Mouse (Mus musculus) megakaryocyte, embryonic 14.5 days (primary cell): ENCODE data around the gene Gpr153. TPM values are rescaled to one million over a fixed set of nuclear protein-coding genes. Genes with fewer than 3 reads are reported as not detected.

Experiments
- H3K27me3 ChIP-seq: replicated peaks from 2 replicates; pipeline ENCODE3; 2012; ENCODE audit warnings: inconsistent platforms
- H3K36me3 ChIP-seq: replicated peaks from 2 replicates; pipeline ENCODE3; 2012; ENCODE audit warnings: low read length, inconsistent platforms, mixed read lengths
- H3K4me1 ChIP-seq: 2 replicates; pipeline ENCODE4 v1.6.1; 2012; ENCODE audit warnings: inconsistent platforms
- H3K4me3 ChIP-seq: replicated peaks from 2 replicates; pipeline ENCODE3; 2012; ENCODE audit warnings: moderate library complexity, mild to moderate bottlenecking, inconsistent platforms
- H3K9me3 ChIP-seq: 2 replicates; pipeline ENCODE4 v1.6.1; 2012; ENCODE audit warnings: inconsistent platforms
- FLI1 ChIP-seq: IDR thresholded peaks from 2 replicates; pipeline ENCODE4 v1.6.1; 2012; ENCODE audit warnings: low read length, inconsistent platforms, mixed read lengths
- GATA1 ChIP-seq: IDR thresholded peaks from 3 replicates; pipeline ENCODE4 v1.6.1; 2012; ENCODE audit warnings: mixed read lengths, low read length, inconsistent platforms, borderline replicate concordance
- polyA plus RNA-seq: library from polyadenylated mRNA; stranded (reverse); fragments of >175 nt; gene quantifications from 2 replicates; pipeline ENCODE4 v1.2.3, GENCODE M21; 2012; ENCODE audit warnings: low replicate concordance; ENCODE audit not compliant: insufficient read depth

Gpr153 gene
- polyA plus RNA-seq, 1 experiment: 0.11 TPM

- Histone ChIP-seq H3K27me3 (no peaks in the 10 kb centered on the region), H3K4me1 (peaks cover 89% of the 10 kb centered on the region), H3K4me3 (peak overlapping the region; percentile 72), H3K36me3 (peaks cover 88% of the 10 kb centered on the region), H3K9me3 (no peaks in the 10 kb centered on the region)
- no peak for TF ChIP-seq FLI1
- no peak for TF ChIP-seq GATA1
Observed at GRCm38 (mm10) chr4:152244545-152245522, 29.2 kb upstream of the Gpr153 start.

GRCm38 (mm10) chr4:152246011-152246410 is 28.0 kb upstream of the Gpr153 start:
- Histone ChIP-seq H3K36me3 (peaks cover 87% of the 10 kb centered on the region), H3K4me1 (peaks cover 88% of the 10 kb centered on the region)
- TF ChIP-seq GATA1 (no peak), FLI1 (no peak)

GRCm38 (mm10) chr4:152247195-152247594 is 26.8 kb upstream of the Gpr153 start:
- H3K4me3 ChIP-seq: peak overlapping the region; percentile 67
- H3K36me3 ChIP-seq: peaks cover 83% of the 10 kb centered on the region
- TF ChIP-seq FLI1 (no peak), GATA1 (no peak)
- no peaks in the 10 kb centered on the region for H3K27me3 ChIP-seq
- H3K4me1 ChIP-seq: peaks cover 93% of the 10 kb centered on the region
- no peaks in the 10 kb centered on the region for H3K9me3 ChIP-seq

More at GRCm38 (mm10) chr4:152246011-152246410, 28.0 kb upstream of the Gpr153 start:
- H3K27me3 ChIP-seq: no peaks in the 10 kb centered on the region
- H3K4me3 ChIP-seq: no peak overlapping the region
- no peaks in the 10 kb centered on the region for H3K9me3 ChIP-seq

- Histone ChIP-seq H3K27me3 (no peaks in the 10 kb centered on the region), H3K36me3 (peaks cover 82% of the 10 kb centered on the region), H3K9me3 (no peaks in the 10 kb centered on the region), H3K4me3 (no peak overlapping the region), H3K4me1 (peaks cover 76% of the 10 kb centered on the region)
- TF ChIP-seq FLI1 (no peak), GATA1 (no peak)
Observed at GRCm38 (mm10) chr4:152250615-152251014, 23.4 kb upstream of the Gpr153 start.

- Histone ChIP-seq H3K4me3 (no peak overlapping the region), H3K27me3 (no peaks in the 10 kb centered on the region), H3K36me3 (peaks cover 87% of the 10 kb centered on the region), H3K4me1 (peaks cover 63% of the 10 kb centered on the region), H3K9me3 (no peaks in the 10 kb centered on the region)
- TF ChIP-seq FLI1: no peak
- no peak for TF ChIP-seq GATA1
Observed at GRCm38 (mm10) chr4:152253183-152253759, 20.8 kb upstream of the Gpr153 start.

GRCm38 (mm10) chr4:152257070-152257469 is 17.0 kb upstream of the Gpr153 start:
- no peak overlapping the region for H3K4me3 ChIP-seq

GRCm38 (mm10) chr4:152260451-152260850 is 13.6 kb upstream of the Gpr153 start:
- H3K36me3 ChIP-seq: peaks cover 92% of the 10 kb centered on the region
- H3K27me3 ChIP-seq: no peaks in the 10 kb centered on the region
- TF ChIP-seq FLI1 (no peak), GATA1 (no peak)
- H3K4me1 ChIP-seq: peaks cover 64% of the 10 kb centered on the region
- H3K4me3 ChIP-seq: no peak overlapping the region
- no peaks in the 10 kb centered on the region for H3K9me3 ChIP-seq

More at GRCm38 (mm10) chr4:152257070-152257469, 17.0 kb upstream of the Gpr153 start:
- Histone ChIP-seq H3K9me3 (no peaks in the 10 kb centered on the region), H3K36me3 (peaks cover 92% of the 10 kb centered on the region), H3K4me1 (peaks cover 50% of the 10 kb centered on the region), H3K27me3 (no peaks in the 10 kb centered on the region)
- TF ChIP-seq GATA1 (no peak), FLI1 (no peak)

- no peak for TF ChIP-seq GATA1
- no peak for TF ChIP-seq FLI1
- no peaks in the 10 kb centered on the region for H3K9me3 ChIP-seq
- peaks cover 64% of the 10 kb centered on the region for H3K4me1 ChIP-seq
- H3K36me3 ChIP-seq: peaks cover 86% of the 10 kb centered on the region
- no peaks in the 10 kb centered on the region for H3K27me3 ChIP-seq
- H3K4me3 ChIP-seq: no peak overlapping the region
Observed at GRCm38 (mm10) chr4:152262187-152262586, 11.8 kb upstream of the Gpr153 start.

GRCm38 (mm10) chr4:152263089-152263488 is 10.9 kb upstream of the Gpr153 start:
- H3K4me3 ChIP-seq: no peak overlapping the region
- H3K27me3 ChIP-seq: no peaks in the 10 kb centered on the region
- no peaks in the 10 kb centered on the region for H3K9me3 ChIP-seq
- H3K4me1 ChIP-seq: peaks cover 68% of the 10 kb centered on the region
- TF ChIP-seq GATA1: no peak
- TF ChIP-seq FLI1: no peak
- peaks cover 90% of the 10 kb centered on the region for H3K36me3 ChIP-seq

- H3K36me3 ChIP-seq: peaks cover 91% of the 10 kb centered on the region
- no peaks in the 10 kb centered on the region for H3K9me3 ChIP-seq
- peaks cover 71% of the 10 kb centered on the region for H3K4me1 ChIP-seq
- no peaks in the 10 kb centered on the region for H3K27me3 ChIP-seq
- TF ChIP-seq GATA1 (no peak), FLI1 (no peak)
- peak overlapping the region; percentile 71 for H3K4me3 ChIP-seq
Observed at GRCm38 (mm10) chr4:152263512-152264176, 10.4 kb upstream of the Gpr153 start.
